In genomic region chr1:51671287-51671686, GRCm38 (mm10) we compare ENCODE assay signal across 8 mouse cellular contexts.
DNase-seq lines count a peak whose midpoint lies in the region; ATAC-seq and TF ChIP-seq lines count a peak whose summit lies in the region.

No protein-coding gene starts in this region.

- ATAC-seq in heart, postnatal 0 days (ENCODE audit: insufficient read depth, low read depth) = peak; percentile 51
- ATAC-seq in embryonic facial prominence, embryonic 15.5 days (ENCODE audit: insufficient number of reproducible peaks, low FRiP score, low TSS enrichment, low read depth) = peak; percentile 76

- peak; percentile 18 for DNase-seq in heart, postnatal 0 days (ENCODE audit: low spot score)
- DNase-seq in heart, postnatal 4 days = no peak
- DNase-seq in brain, adult 2 months (ENCODE audit: low read depth, low spot score) = peak; percentile 96
- peak; percentile 16 for DNase-seq in layer of hippocampus, adult 9-10 months (ENCODE audit: low spot score)
- DNase-seq in skeletal muscle tissue, adult 2 months (ENCODE audit: low read depth, low spot score) = peak; percentile 26
- DNase-seq in thymus, postnatal 10 days (ENCODE audit: low spot score in 2 of 2) = no peak
- no peak for DNase-seq in urinary bladder, postnatal 25 days (ENCODE audit: low spot score)

- H3K9ac ChIP-seq in heart, postnatal 0 days (replicated peaks; ENCODE audit: low read depth, low read length) = no peak overlapping the region
- no peak overlapping the region for H3K9ac ChIP-seq in embryonic facial prominence, embryonic 15.5 days

- H3K27ac ChIP-seq in heart, postnatal 0 days (ENCODE audit: low read depth) = no peak overlapping the region
- H3K27ac ChIP-seq in embryonic facial prominence, embryonic 15.5 days (replicated peaks) = no peak overlapping the region

- H3K4me3 ChIP-seq in heart, postnatal 0 days (ENCODE audit: low read depth, low read length) = no peak overlapping the region
- H3K4me3 ChIP-seq in embryonic facial prominence, embryonic 15.5 days (replicated peaks) = no peak overlapping the region

- no peaks in the 10 kb centered on the region for H3K27me3 ChIP-seq in heart, postnatal 0 days (ENCODE audit: control insufficient read depth, insufficient read depth, low read length)
- no peaks in the 10 kb centered on the region for H3K27me3 ChIP-seq in embryonic facial prominence, embryonic 15.5 days

- 38% methylated on average over 3 of the region's 3 CpGs for WGBS in heart, postnatal 0 days
- WGBS in embryonic facial prominence, embryonic 15.5 days = 43% methylated on average over 3 of the region's 3 CpGs

- TF ChIP-seq EP300 in heart, postnatal 0 days (IDR thresholded peaks at IDR 0.05; ENCODE audit: low read depth) = no peak

- no peaks in the 10 kb centered on the region for H3K36me3 ChIP-seq in heart, postnatal 0 days (replicated peaks; ENCODE audit: control insufficient read depth, insufficient read depth, low read length)
- H3K36me3 ChIP-seq in embryonic facial prominence, embryonic 15.5 days = no peaks in the 10 kb centered on the region

- TF ChIP-seq CTCF in heart, postnatal 0 days (IDR thresholded peaks at IDR 0.05; ENCODE audit: low read depth) = peak; percentile 54

- 0 out of 2 replicates have a peak, but pooled peaks cover 2% of the 10 kb centered on the region for H3K4me1 ChIP-seq in heart, postnatal 0 days (ENCODE audit: control insufficient read depth, insufficient read depth)
- peaks cover 5% of the 10 kb centered on the region; the same call in 1 of the 2 replicates for H3K4me1 ChIP-seq in embryonic facial prominence, embryonic 15.5 days

- no peaks in the 10 kb centered on the region for H3K9me3 ChIP-seq in heart, postnatal 0 days (replicated peaks; ENCODE audit: control insufficient read depth, low read length)
- H3K9me3 ChIP-seq in embryonic facial prominence, embryonic 15.5 days (replicated peaks) = no peaks in the 10 kb centered on the region

- no peak overlapping the region for H3K4me2 ChIP-seq in heart, postnatal 0 days (ENCODE audit: low read depth, low read length)
- no peak overlapping the region for H3K4me2 ChIP-seq in embryonic facial prominence, embryonic 15.5 days (replicated peaks)

Comparison
In these comparisons a context has a peak if more than half of its experiments do, and no peak if none do; other contexts are left out.
1. DNase-seq: peak in heart, postnatal 0 days (single experiment), brain, adult 2 months (single experiment), layer of hippocampus, adult 9-10 months (single experiment) and skeletal muscle tissue, adult 2 months (single experiment); none in heart, postnatal 4 days (single experiment), thymus, postnatal 10 days (0 of 2) and urinary bladder, postnatal 25 days (single experiment).